Mouse (Mus musculus) heart, postnatal 0 days (tissue): ENCODE measurements around the gene Usp49.
"Not testable (repeated sequence)": the region's sequence is repeated elsewhere in the genome, so short reads cannot be mapped to it uniquely, and the experiment has no call there.

ENCODE experiments used
- CTCF ChIP-seq: IDR thresholded peaks from 2 replicates; pipeline ENCODE4 v1.5.1; 2016; ENCODE audit warnings: antibody characterized with exemption, control low read depth, low read depth
- EP300 ChIP-seq: IDR thresholded peaks from 2 replicates; pipeline ENCODE4 v1.6.1; 2016; ENCODE audit warnings: antibody characterized with exemption, low read depth

GRCm38 (mm10) chr17:47598580-47599304, 31.7 kb upstream of the Usp49 start:
- not testable (repeated sequence) for TF ChIP-seq CTCF, EP300
